Mouse (Mus musculus) heart, embryonic 13.5 days (tissue): ENCODE measurements around the gene Sec23a. TPM values are rescaled to one million over a fixed set of nuclear protein-coding genes. Genes with fewer than 3 reads are reported as not detected.
"Not testable (repeated sequence)": the region's sequence is repeated elsewhere in the genome, so short reads cannot be mapped to it uniquely, and the experiment has no call there.

Source experiments
- ATAC-seq: fragments of 200-750 bp; cut with Nextera tagmentation; 2 replicates; pipeline ENCODE4 v1.8.0; 2017; ENCODE audit warnings: moderate TSS enrichment; ENCODE audit not compliant: insufficient number of reproducible peaks, low FRiP score, low TSS enrichment; ENCODE audit errors: extremely low read depth
- H3K27ac ChIP-seq: fragments of 300-500 bp; sonication (generic); replicated peaks from 2 replicates; pipeline ENCODE4 v1.5.1; 2015; ENCODE audit warnings: moderate library complexity, mild to moderate bottlenecking, inconsistent platforms
- H3K27me3 ChIP-seq: fragments of 300-500 bp; sonication (generic); replicated peaks from 2 replicates; pipeline ENCODE4 v1.6.1; 2015; ENCODE audit warnings: mild to moderate bottlenecking, inconsistent platforms
- H3K36me3 ChIP-seq: fragments of 300-500 bp; sonication (generic); 2 replicates; pipeline ENCODE4 v1.6.1; 2015; ENCODE audit warnings: mild to moderate bottlenecking, inconsistent platforms
- H3K4me1 ChIP-seq: fragments of 300-500 bp; sonication (generic); 2 replicates; pipeline ENCODE4 v1.6.1; 2015; ENCODE audit warnings: inconsistent platforms
- H3K4me2 ChIP-seq: fragments of 300-500 bp; sonication (generic); 2 replicates; pipeline ENCODE4 v1.6.1; 2015; ENCODE audit warnings: inconsistent platforms, mild to moderate bottlenecking, moderate library complexity
- H3K4me3 ChIP-seq: fragments of 300-500 bp; sonication (generic); 2 replicates; pipeline ENCODE4 v1.5.1; 2015; ENCODE audit warnings: moderate library complexity, mild to moderate bottlenecking, inconsistent platforms
- H3K9ac ChIP-seq: fragments of 300-500 bp; sonication (generic); 2 replicates; pipeline ENCODE4 v1.6.1; 2015; ENCODE audit warnings: inconsistent platforms, mild to moderate bottlenecking, moderate library complexity
- H3K9me3 ChIP-seq: fragments of 300-500 bp; sonication (generic); 2 replicates; pipeline ENCODE4 v1.6.1; 2016; ENCODE audit warnings: inconsistent platforms
- WGBS: fragments of 180-500 bp; shearing (Covaris S2); methylation state at CpG from one replicate; pipeline ENCODE4 v1.1.7; 2015; ENCODE audit warnings: mixed read lengths; 5-methylcytosine and 5-hydroxymethylcytosine counted together
- polyA plus RNA-seq: library from polyadenylated mRNA; unstranded; fragments of >200 nt; fragmentation: Nextera tagmentation; extraction: Ambion mirVana; gene quantifications from 2 replicates; pipeline ENCODE4 v1.2.1, GENCODE M21; 2015

Sec23a gene
- polyA plus RNA-seq, 1 experiment from 2014 or later: 66.4 TPM

GRCm38 (mm10) chr12:58981178-58981661, 30.6 kb downstream of the Sec23a start:
- ATAC-seq: peak; percentile 63
- not testable (repeated sequence) for H3K9me3 ChIP-seq, H3K9ac ChIP-seq, H3K4me1 ChIP-seq, H3K4me3 ChIP-seq, H3K4me2 ChIP-seq, H3K27me3 ChIP-seq, H3K27ac ChIP-seq
- 66% methylated on average over 6 of the region's 6 CpGs for WGBS
- peaks cover 90% of the 10 kb centered on the region for H3K36me3 ChIP-seq

GRCm38 (mm10) chr12:58976966-58977365, 34.9 kb downstream of the Sec23a start:
- WGBS: 79% methylated on average over 2 of the region's 2 CpGs
- Histone ChIP-seq H3K4me3 (no peak overlapping the region), H3K27ac (no peak overlapping the region), H3K9ac (no peak overlapping the region), H3K4me2 (no peak overlapping the region), H3K27me3 (no peaks in the 10 kb centered on the region), H3K9me3 (no peaks in the 10 kb centered on the region), H3K4me1 (no peaks in the 10 kb centered on the region), H3K36me3 (peaks cover 87% of the 10 kb centered on the region)
- no peak for ATAC-seq

- peaks cover 16% of the 10 kb centered on the region for H3K4me1 ChIP-seq
- no peak overlapping the region for H3K4me3 ChIP-seq
- H3K36me3 ChIP-seq: peaks cover 82% of the 10 kb centered on the region
- no peak overlapping the region for H3K4me2 ChIP-seq
- no peak overlapping the region for H3K9ac ChIP-seq
- no peaks in the 10 kb centered on the region for H3K27me3 ChIP-seq
- no peaks in the 10 kb centered on the region for H3K9me3 ChIP-seq
- H3K27ac ChIP-seq: no peak overlapping the region
- ATAC-seq: no peak
- 69% methylated on average over 4 of the region's 4 CpGs for WGBS
Observed at GRCm38 (mm10) chr12:58964583-58964982, 47.2 kb downstream of the Sec23a start.

GRCm38 (mm10) chr12:58960844-58961243, 51.0 kb downstream of the Sec23a start:
- Histone ChIP-seq H3K27ac (no peak overlapping the region), H3K4me1 (peaks cover 16% of the 10 kb centered on the region), H3K36me3 (peaks cover 67% of the 10 kb centered on the region), H3K9me3 (no peaks in the 10 kb centered on the region), H3K4me2 (no peak overlapping the region), H3K27me3 (no peaks in the 10 kb centered on the region), H3K4me3 (no peak overlapping the region), H3K9ac (no peak overlapping the region)
- 61% methylated on average over 1 of the region's 1 CpGs for WGBS
- ATAC-seq: no peak

GRCm38 (mm10) chr12:58956624-58957023, 55.2 kb downstream of the Sec23a start:
- WGBS: 60% methylated on average over 7 of the region's 7 CpGs

GRCm38 (mm10) chr12:58956162-58956561, 55.7 kb downstream of the Sec23a start:
- WGBS: 73% methylated on average over 7 of the region's 7 CpGs
- ATAC-seq: no peak
- H3K9me3 ChIP-seq: no peaks in the 10 kb centered on the region
- peaks cover 14% of the 10 kb centered on the region for H3K4me1 ChIP-seq
- H3K27ac ChIP-seq: no peak overlapping the region
- no peaks in the 10 kb centered on the region for H3K27me3 ChIP-seq
- H3K9ac ChIP-seq: no peak overlapping the region
- H3K4me2 ChIP-seq: no peak overlapping the region
- peaks cover 31% of the 10 kb centered on the region for H3K36me3 ChIP-seq
- H3K4me3 ChIP-seq: no peak overlapping the region

More at GRCm38 (mm10) chr12:58956624-58957023, 55.2 kb downstream of the Sec23a start:
- Histone ChIP-seq H3K27me3 (no peaks in the 10 kb centered on the region), H3K4me2 (no peak overlapping the region), H3K36me3 (peaks cover 33% of the 10 kb centered on the region), H3K27ac (no peak overlapping the region), H3K4me3 (no peak overlapping the region), H3K4me1 (peaks cover 14% of the 10 kb centered on the region), H3K9me3 (no peaks in the 10 kb centered on the region), H3K9ac (no peak overlapping the region)
- ATAC-seq: no peak

GRCm38 (mm10) chr12:58947879-58948278, 63.9 kb downstream of the Sec23a start:
- no peaks in the 10 kb centered on the region for H3K36me3 ChIP-seq
- H3K9me3 ChIP-seq: no peaks in the 10 kb centered on the region
- peaks cover 9% of the 10 kb centered on the region for H3K4me1 ChIP-seq
- no peaks in the 10 kb centered on the region for H3K27me3 ChIP-seq
- WGBS: 37% methylated on average over 6 of the region's 6 CpGs
- H3K9ac ChIP-seq: no peak overlapping the region
- peak overlapping the region; percentile 0; the same call in 1 of the 2 replicates for H3K4me2 ChIP-seq
- peak; percentile 58; the same call in 1 of the 2 replicates for ATAC-seq
- no peak overlapping the region for H3K4me3 ChIP-seq
- H3K27ac ChIP-seq: peak overlapping the region; percentile 58

GRCm38 (mm10) chr12:58947231-58947630, 64.6 kb downstream of the Sec23a start:
- Histone ChIP-seq H3K9me3 (no peaks in the 10 kb centered on the region), H3K4me1 (peaks cover 9% of the 10 kb centered on the region), H3K27me3 (no peaks in the 10 kb centered on the region), H3K36me3 (no peaks in the 10 kb centered on the region), H3K9ac (no peak overlapping the region), H3K4me2 (no peak overlapping the region), H3K27ac (peak overlapping the region; percentile 58), H3K4me3 (no peak overlapping the region)
- 17% methylated on average over 4 of the region's 4 CpGs for WGBS
- no peak for ATAC-seq

- no peak overlapping the region for H3K9ac ChIP-seq
- H3K4me1 ChIP-seq: 0 out of 2 replicates have a peak, but pooled peaks cover 3% of the 10 kb centered on the region
- no peak overlapping the region for H3K4me2 ChIP-seq
- no peaks in the 10 kb centered on the region for H3K36me3 ChIP-seq
- no peaks in the 10 kb centered on the region for H3K27me3 ChIP-seq
- ATAC-seq: no peak
- H3K27ac ChIP-seq: no peak overlapping the region
- 78% methylated on average over 4 of the region's 4 CpGs for WGBS
- no peaks in the 10 kb centered on the region for H3K9me3 ChIP-seq
- H3K4me3 ChIP-seq: no peak overlapping the region
Observed at GRCm38 (mm10) chr12:58942544-58942943, 69.3 kb downstream of the Sec23a start.

GRCm38 (mm10) chr12:58934580-58934979, 77.2 kb downstream of the Sec23a start:
- no peak for ATAC-seq
- no peak overlapping the region for H3K9ac ChIP-seq
- no peaks in the 10 kb centered on the region for H3K9me3 ChIP-seq
- H3K36me3 ChIP-seq: no peaks in the 10 kb centered on the region
- WGBS: 35% methylated on average over 4 of the region's 4 CpGs
- no peaks in the 10 kb centered on the region for H3K27me3 ChIP-seq
- peaks cover 16% of the 10 kb centered on the region for H3K4me1 ChIP-seq
- no peak overlapping the region for H3K4me2 ChIP-seq
- no peak overlapping the region for H3K27ac ChIP-seq
- H3K4me3 ChIP-seq: no peak overlapping the region

- no peak overlapping the region for H3K27ac ChIP-seq
- H3K9ac ChIP-seq: no peak overlapping the region
- WGBS: 80% methylated on average over 15 of the region's 15 CpGs
- no peak overlapping the region for H3K4me2 ChIP-seq
- no peaks in the 10 kb centered on the region for H3K27me3 ChIP-seq
- H3K4me3 ChIP-seq: no peak overlapping the region
- no peaks in the 10 kb centered on the region for H3K9me3 ChIP-seq
- no peak for ATAC-seq
- no peaks in the 10 kb centered on the region for H3K36me3 ChIP-seq
- H3K4me1 ChIP-seq: no peaks in the 10 kb centered on the region
Observed at GRCm38 (mm10) chr12:58924996-58925395, 86.8 kb downstream of the Sec23a start.

- no peak for ATAC-seq
- no peak overlapping the region for H3K4me2 ChIP-seq
- WGBS: 71% methylated on average over 3 of the region's 3 CpGs
Observed at GRCm38 (mm10) chr12:58924025-58924424, 87.8 kb downstream of the Sec23a start.

More at GRCm38 (mm10) chr12:58924025-58924424, 87.8 kb downstream of the Sec23a start:
- no peaks in the 10 kb centered on the region for H3K4me1 ChIP-seq
- H3K9me3 ChIP-seq: no peaks in the 10 kb centered on the region
- no peak overlapping the region for H3K9ac ChIP-seq
- no peak overlapping the region for H3K4me3 ChIP-seq
- H3K36me3 ChIP-seq: no peaks in the 10 kb centered on the region
- no peak overlapping the region for H3K27ac ChIP-seq
- H3K27me3 ChIP-seq: no peaks in the 10 kb centered on the region
